Mouse (Mus musculus): ENCODE results near the gene Clec10a.

DNA sequence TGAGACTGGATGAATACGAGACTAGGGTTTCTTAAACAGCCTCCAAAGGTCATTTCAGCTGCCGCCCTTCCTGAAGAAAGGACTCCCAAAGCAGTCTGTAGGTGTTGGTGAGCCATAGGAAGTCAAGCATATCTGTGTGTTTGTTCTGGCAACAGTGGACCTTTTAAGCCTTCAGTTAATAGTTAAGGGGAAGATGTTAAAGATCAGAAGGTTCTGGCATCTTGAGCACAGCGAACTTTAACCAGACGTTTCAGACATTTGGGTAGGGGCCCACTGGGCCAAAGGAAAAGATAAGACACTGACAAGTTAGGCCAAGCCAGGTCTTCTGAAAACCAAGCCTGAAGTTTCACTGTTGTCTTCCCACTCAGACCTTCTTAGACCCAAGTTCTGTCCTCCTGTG lies 62.0 kb downstream of the Clec10a start:
- TF ChIP-seq POLR2A (IDR thresholded peaks at IDR 0.05; ENCODE audit: control insufficient read depth, low read depth, low read length) (no peak), CTCF (IDR thresholded peaks at IDR 0.05; ENCODE audit: control insufficient read depth, insufficient read depth, insufficient replicate concordance, low read depth, low read length) (no peak)
